Mouse (Mus musculus): ENCODE data around the gene Rusc2.

GRCm38 (mm10) chr4:43342443-43342842, 39.3 kb upstream of the Rusc2 start:
- TF ChIP-seq HCFC1 (IDR thresholded peaks at IDR 0.05; ENCODE audit: low read depth, low read length) (no peak), CTCF (IDR thresholded peaks at IDR 0.05 in 2 of 3, conservative IDR thresholded peaks at IDR 0.05 in 1 of 3; ENCODE audit: control insufficient read depth in 1 of 3, insufficient read depth in 1 of 3, low read depth in 2 of 3, low read length in 3 of 3, poor library complexity in 1 of 3, severe bottlenecking in 1 of 3) (no peak), ZC3H11A (IDR thresholded peaks at IDR 0.05; ENCODE audit: low read depth, low read length) (no peak), EP300 (IDR thresholded peaks at IDR 0.05; ENCODE audit: low read depth in 1 of 2, low read length in 2 of 2) (no peak), POLR2A (IDR thresholded peaks at IDR 0.05; ENCODE audit: control insufficient read depth in 1 of 2, insufficient read depth in 1 of 2, low read depth in 1 of 2, low read length in 2 of 2, poor library complexity in 1 of 2) (no peak), TBP (IDR thresholded peaks at IDR 0.05; ENCODE audit: low read depth, low read length) (no peak), SIN3A (IDR thresholded peaks at IDR 0.05; ENCODE audit: low read length) (no peak)

All from MEL (cell line).